Mouse (Mus musculus): ENCODE results near the gene Cpn2.

The Cpn2 gene

GRCm38 (mm10) chr16:30241623-30242022 is 25.7 kb downstream of the Cpn2 start:
- DNase-seq (ENCODE audit: extremely low read depth, low read depth) = no peak

- DNase-seq (ENCODE audit: extremely low read depth, low read depth) = no peak
These were observed 28.5 kb downstream of the Cpn2 start for GRCm38 (mm10) chr16:30238791-30239190.

GRCm38 (mm10) chr16:30236091-30236699 is 31.1 kb downstream of the Cpn2 start:
- peak; percentile 31 for DNase-seq (ENCODE audit: extremely low read depth, low read depth)

- DNase-seq (ENCODE audit: extremely low read depth, low read depth) = no peak
These were observed 31.7 kb downstream of the Cpn2 start for GRCm38 (mm10) chr16:30235577-30235976.

- DNase-seq (ENCODE audit: extremely low read depth, low read depth) = no peak
These were observed 32.4 kb downstream of the Cpn2 start for GRCm38 (mm10) chr16:30234636-30235546.

- no peak for DNase-seq (ENCODE audit: extremely low read depth, low read depth)
These were observed 33.2 kb downstream of the Cpn2 start for GRCm38 (mm10) chr16:30234077-30234476.

GRCm38 (mm10) chr16:30231882-30232604 is 35.3 kb downstream of the Cpn2 start:
- no peak for DNase-seq (ENCODE audit: extremely low read depth, low read depth)

GRCm38 (mm10) chr16:30227352-30227751 is 39.9 kb downstream of the Cpn2 start:
- no peak for DNase-seq (ENCODE audit: extremely low read depth, low read depth)

GRCm38 (mm10) chr16:30221161-30221782 is 46.0 kb downstream of the Cpn2 start:
- no peak for DNase-seq (ENCODE audit: extremely low read depth, low read depth)

GRCm38 (mm10) chr16:30215811-30216210 is 51.5 kb downstream of the Cpn2 start:
- DNase-seq (ENCODE audit: extremely low read depth, low read depth) = no peak

GRCm38 (mm10) chr16:30213644-30214043 is 53.7 kb downstream of the Cpn2 start:
- DNase-seq (ENCODE audit: extremely low read depth, low read depth) = no peak

- no peak for DNase-seq (ENCODE audit: extremely low read depth, low read depth)
These were observed 55.3 kb downstream of the Cpn2 start for GRCm38 (mm10) chr16:30212035-30212434.

GRCm38 (mm10) chr16:30209264-30209663 is 58.0 kb downstream of the Cpn2 start:
- no peak for DNase-seq (ENCODE audit: extremely low read depth, low read depth)

GRCm38 (mm10) chr16:30207991-30208390 is 59.3 kb downstream of the Cpn2 start:
- DNase-seq (ENCODE audit: extremely low read depth, low read depth) = no peak

- DNase-seq (ENCODE audit: extremely low read depth, low read depth) = no peak
These were observed 60.0 kb downstream of the Cpn2 start for GRCm38 (mm10) chr16:30207111-30207828.

Data from MEL-GATA-1-ER (cell line).